In genomic region chr5:53230560-53230959, GRCm38 (mm10) we compare ENCODE assay signal across 29 mouse cellular contexts. TPM values are rescaled to one million over a fixed set of nuclear protein-coding genes. Genes with fewer than 3 reads are reported as not detected.
DNase-seq lines count a peak whose midpoint lies in the region; ATAC-seq and TF ChIP-seq lines count a peak whose summit lies in the region.
"Had no signal": no experiment of that assay in that cellular context is flagged by ENCODE, and none has a peak within 500 bp of the region (broad histone marks: within the 10 kb centered on the region; RNA-seq: fewer than 3 reads in every experiment).

No protein-coding gene starts in this region.

- no peaks in the 10 kb centered on the region for H3K9me3 ChIP-seq in kidney, embryonic 15.5 days (replicated peaks)
- H3K9me3 ChIP-seq in liver, postnatal 0 days (ENCODE audit: low read length), result no peaks in the 10 kb centered on the region
- peaks cover 6% of the 10 kb centered on the region for H3K9me3 ChIP-seq in CH12.LX (replicated peaks; ENCODE audit: low read length)
- H3K9me3 ChIP-seq: embryonic facial prominence, embryonic 10.5 days; embryonic facial prominence, embryonic 13.5 days; forebrain, embryonic 12.5 days; forebrain, embryonic 15.5 days; G1E; heart, embryonic 12.5 days; heart, embryonic 15.5 days; hindbrain, embryonic 10.5 days had no signal

- TF ChIP-seq CTCF in liver, postnatal 0 days (IDR thresholded peaks at IDR 0.05; ENCODE audit: low read depth), result no peak
- TF ChIP-seq CTCF in CH12.LX (conservative IDR thresholded peaks at IDR 0.05 in 1 of 2, IDR thresholded peaks at IDR 0.05 in 1 of 2; ENCODE audit: low read depth in 2 of 2, low read length in 2 of 2), result no peak

- WGBS in kidney, embryonic 15.5 days, result 34% methylated on average over 4 of the region's 4 CpGs
- 69% methylated on average over 4 of the region's 4 CpGs for WGBS in liver, postnatal 0 days (ENCODE audit: insufficient replicate concordance)

- no peak overlapping the region for H3K9ac ChIP-seq in kidney, embryonic 15.5 days
- no peak overlapping the region for H3K9ac ChIP-seq in liver, postnatal 0 days (replicated peaks)
- no peak overlapping the region for H3K9ac ChIP-seq in CH12.LX (ENCODE audit: insufficient read depth, low read depth)
- H3K9ac ChIP-seq: embryonic facial prominence, embryonic 13.5 days; forebrain, embryonic 12.5 days; forebrain, embryonic 15.5 days; heart, embryonic 12.5 days; heart, embryonic 15.5 days; hindbrain, embryonic 14.5 days had no signal

- no peak; the same call in 1 of the 2 replicates for TF ChIP-seq RAD21 in CH12.LX (IDR thresholded peaks at IDR 0.05; ENCODE audit: low read depth, low read length)

- no peaks in the 10 kb centered on the region for H3K27me3 ChIP-seq in kidney, embryonic 15.5 days
- H3K27me3 ChIP-seq in liver, postnatal 0 days (ENCODE audit: insufficient read depth, low read length), result no peaks in the 10 kb centered on the region
- H3K27me3 ChIP-seq in CH12.LX (replicated peaks), result no peaks in the 10 kb centered on the region
- H3K27me3 ChIP-seq: embryonic facial prominence, embryonic 13.5 days; forebrain, embryonic 12.5 days; forebrain, embryonic 15.5 days; heart, embryonic 12.5 days; heart, embryonic 15.5 days had no signal

- in situ Hi-C loops in CH12.LX (cut with MboI; ENCODE audit: low pct_ligation_motif_present, low pct_unique_long_range_greater_than_20kb, low sequenced_read_pairs), result no loop called here

- dilution Hi-C loops in CH12.LX (cut with MboI; ENCODE audit: extremely low pct_ligation_motif_present, extremely low pct_unique_long_range_greater_than_20kb, low sequenced_read_pairs), result no loop called here

- TF ChIP-seq EP300 in liver, postnatal 0 days (IDR thresholded peaks at IDR 0.05; ENCODE audit: low read depth), result no peak
- peak; percentile 66 for TF ChIP-seq EP300 in CH12.LX (IDR thresholded peaks at IDR 0.05; ENCODE audit: low read length)

- H3K79me2 ChIP-seq in CH12.LX (replicated peaks; ENCODE audit: control insufficient read depth, extremely low read depth, insufficient read depth, poor library complexity, severe bottlenecking), result no peaks in the 10 kb centered on the region

- no peak for TF ChIP-seq POLR2A in CH12.LX (IDR thresholded peaks at IDR 0.05; ENCODE audit: low read depth, low read length)

- H3K27ac ChIP-seq in kidney, embryonic 15.5 days, result peak overlapping the region; percentile 85
- no peak overlapping the region for H3K27ac ChIP-seq in liver, postnatal 0 days (ENCODE audit: low read depth)
- no peak overlapping the region for H3K27ac ChIP-seq in CH12.LX (ENCODE audit: insufficient read depth, low read depth)
- H3K27ac ChIP-seq: embryonic facial prominence, embryonic 10.5 days; embryonic facial prominence, embryonic 13.5 days; forebrain, embryonic 12.5 days; forebrain, embryonic 15.5 days; heart, embryonic 15.5 days; hindbrain, embryonic 10.5 days; hindbrain, embryonic 14.5 days had no signal

- H3K4me2 ChIP-seq in kidney, embryonic 15.5 days, result no peak overlapping the region
- H3K4me2 ChIP-seq in liver, postnatal 0 days (ENCODE audit: low read depth, low read length), result no peak overlapping the region
- H3K4me2 ChIP-seq in CH12.LX (ENCODE audit: insufficient read depth, low read depth, poor library complexity, severe bottlenecking), result no peak overlapping the region
- H3K4me2 ChIP-seq: embryonic facial prominence, embryonic 13.5 days; forebrain, embryonic 12.5 days; forebrain, embryonic 15.5 days; heart, embryonic 12.5 days; heart, embryonic 15.5 days; hindbrain, embryonic 14.5 days had no signal

- peak; percentile 94 for ATAC-seq in kidney, embryonic 15.5 days (replicated peaks; ENCODE audit: low FRiP score)
- no peak for ATAC-seq in liver, postnatal 0 days
- ATAC-seq in neutrophil, adult 5-6 weeks (ENCODE audit: extremely low read depth, insufficient number of reproducible peaks, low FRiP score, poor library complexity, severe bottlenecking), result 0 out of 2 replicates have a peak, but pooled peaks have one; percentile 16
- ATAC-seq: forebrain, embryonic 15.5 days had no signal

- peaks cover 24% of the 10 kb centered on the region for H3K4me1 ChIP-seq in kidney, embryonic 15.5 days
- H3K4me1 ChIP-seq in liver, postnatal 0 days (ENCODE audit: insufficient read depth), result peaks cover 2% of the 10 kb centered on the region; the same call in 1 of the 2 replicates
- H3K4me1 ChIP-seq in CH12.LX (ENCODE audit: control insufficient read depth in 1 of 2, insufficient read depth in 2 of 2), result peaks cover 18 to 37% of the 10 kb centered on the region in 2 experiments
- H3K4me1 ChIP-seq: forebrain, embryonic 12.5 days; forebrain, embryonic 15.5 days had no signal

- no peak for DNase-seq in kidney, adult 9 months
- DNase-seq in liver, postnatal 0 days, result peak; percentile 19
- DNase-seq in liver, result no peak
- peak; percentile 63 for DNase-seq in CH12.LX (ENCODE audit: extremely low read depth)
- no peak for DNase-seq in thymus, adult 18-20 months
- no peak for DNase-seq in right cerebral cortex, postnatal 25 days
- DNase-seq: adrenal gland, adult 2 months; adrenal gland, postnatal 14 days; cerebellum, adult 11 months; cerebellum, adult 2 months; cerebellum, adult 9-11 months; cerebellum, postnatal 25 days; gastrocnemius, postnatal 25 days; heart, adult 18-20 months; heart, postnatal 10 days; heart, postnatal 36 days had no signal

- H3K4me3 ChIP-seq in kidney, embryonic 15.5 days (replicated peaks), result no peak overlapping the region
- H3K4me3 ChIP-seq in liver, postnatal 0 days (ENCODE audit: low read depth, low read length), result no peak overlapping the region
- H3K4me3 ChIP-seq in CH12.LX (replicated peaks in 1 of 3; ENCODE audit: low read depth in 2 of 3, low read length in 2 of 3, poor library complexity in 1 of 3), result no peak overlapping the region
- H3K4me3 ChIP-seq: embryonic facial prominence, embryonic 10.5 days; embryonic facial prominence, embryonic 13.5 days; erythroblast, embryonic 14.5 days; forebrain, embryonic 12.5 days; forebrain, embryonic 15.5 days; heart, embryonic 12.5 days; heart, embryonic 15.5 days; hindbrain, embryonic 10.5 days had no signal

- no peaks in the 10 kb centered on the region for H3K36me3 ChIP-seq in kidney, embryonic 15.5 days
- H3K36me3 ChIP-seq in liver, postnatal 0 days (replicated peaks; ENCODE audit: insufficient read depth, low read length), result no peaks in the 10 kb centered on the region
- no peaks in the 10 kb centered on the region for H3K36me3 ChIP-seq in CH12.LX (replicated peaks in 1 of 2; ENCODE audit: control insufficient read depth in 1 of 2, insufficient read depth in 1 of 2, low read length in 1 of 2)
- H3K36me3 ChIP-seq: embryonic facial prominence, embryonic 10.5 days; embryonic facial prominence, embryonic 13.5 days; forebrain, embryonic 12.5 days; forebrain, embryonic 15.5 days; G1E; heart, embryonic 12.5 days; heart, embryonic 15.5 days; hindbrain, embryonic 10.5 days had no signal

TF ChIP-seq in CH12.LX, 34 proteins besides CTCF, POLR2A, EP300 and RAD21:
- TF ChIP-seq IRF4 (IDR thresholded peaks at IDR 0.05; ENCODE audit: low read depth, low read length) (peak; percentile 36; the same call in 1 of the 2 replicates), MAX (IDR thresholded peaks at IDR 0.05; ENCODE audit: low read length) (peak; percentile 49), MAFK (IDR thresholded peaks at IDR 0.05; ENCODE audit: insufficient replicate concordance, low read length) (0 out of 2 replicates have a peak, but pooled peaks have one; percentile 22), CHD1 (IDR thresholded peaks at IDR 0.05; ENCODE audit: low read depth, low read length) (no peak), JUN (IDR thresholded peaks at IDR 0.05; ENCODE audit: insufficient read depth, low read depth, low read length) (no peak), ZKSCAN1 (IDR thresholded peaks at IDR 0.05; ENCODE audit: borderline replicate concordance, low read depth, low read length) (no peak), MXI1 (IDR thresholded peaks at IDR 0.05; ENCODE audit: low read depth, low read length) (no peak), ETS1 (conservative IDR thresholded peaks at IDR 0.05; ENCODE audit: low read depth, low read length) (peak; percentile 75), TCF12 (IDR thresholded peaks at IDR 0.05; ENCODE audit: low read depth, low read length) (peak; percentile 64; the same call in 1 of the 2 replicates)

RNA-seq across cellular contexts. Expression of gene Sel1l3, which starts 16.8 kb away (rescaled TPM):
- polyA plus RNA-seq in kidney, embryonic 15.5 days (2015; fragmentation: Nextera tagmentation; extraction: Ambion mirVana), result 19.0 and 20.1 TPM in 2 replicates
- polyA plus RNA-seq in liver, postnatal 0 days (2015; fragmentation: Nextera tagmentation; extraction: Ambion mirVana), result 0.84 and 0.93 TPM in 2 replicates
- total RNA-seq in CH12.LX (2012; rRNA removed), result 0.17 and 0.34 TPM in 2 replicates
- 0.14 and 0.28 TPM in 2 replicates for total RNA-seq in CH12.LX (2014; rRNA removed)
- polyA plus RNA-seq in CH12.LX (2012; ENCODE audit: insufficient read length, low read depth), result 0.71 and 0.76 TPM in 2 replicates
- total RNA-seq in neutrophil, adult 5-6 weeks (2017), result 0.12 and 0.23 TPM in 2 replicates
- total RNA-seq: common myeloid progenitor, adult 5-6 weeks had no signal
- polyA plus RNA-seq: erythroblast, embryonic 14.5 days; G1E had no signal

RNA-seq across cellular contexts. Expression of gene Smim20, which starts 36.3 kb away (rescaled TPM):
- 82.0 and 82.7 TPM in 2 replicates for polyA plus RNA-seq in kidney, embryonic 15.5 days (2015; fragmentation: Nextera tagmentation; extraction: Ambion mirVana)
- 65.1 and 65.9 TPM in 2 replicates for polyA plus RNA-seq in liver, postnatal 0 days (2015; fragmentation: Nextera tagmentation; extraction: Ambion mirVana)
- total RNA-seq in CH12.LX (2012; rRNA removed), result 54.3 and 55.3 TPM in 2 replicates
- total RNA-seq in CH12.LX (2014; rRNA removed), result 93.0 and 93.5 TPM in 2 replicates
- 52.1 and 75.7 TPM in 2 replicates for polyA plus RNA-seq in CH12.LX (2012; ENCODE audit: insufficient read length, low read depth)
- 31.4 and 35.5 TPM in 2 replicates for total RNA-seq in neutrophil, adult 5-6 weeks (2017)

Comparison
In these comparisons a context has a peak if more than half of its experiments do, and no peak if none do; other contexts are left out.
1. DNase-seq: peak in liver, postnatal 0 days (single experiment) and CH12.LX (single experiment); none in kidney, adult 9 months (single experiment), liver (single experiment), thymus, adult 18-20 months (0 of 2) and right cerebral cortex, postnatal 25 days (single experiment).
2. RNA of gene Sel1l3, which starts 16.8 kb away (polyA plus RNA-seq): 19.0 to 20.1 TPM in kidney, embryonic 15.5 days; 0.84 to 0.93 TPM in liver, postnatal 0 days and 0.71 to 0.76 TPM in CH12.LX; every median in the first group is over 10 times any median in the second.